Mouse (Mus musculus) neural tube, embryonic 13.5 days (tissue): ENCODE results near the gene Arhgap42. TPM values are rescaled to one million over a fixed set of nuclear protein-coding genes. Genes with fewer than 3 reads are reported as not detected.

ENCODE experiments used
- ATAC-seq: fragments of 200-750 bp; cut with Nextera tagmentation; 2 replicates; pipeline ENCODE4 v1.8.0; 2017; ENCODE audit warnings: low read depth, mild to moderate bottlenecking, moderate TSS enrichment, moderate library complexity
- H3K27ac ChIP-seq: fragments of 300-500 bp; sonication (generic); replicated peaks from 2 replicates; pipeline ENCODE4 v1.5.1; 2015; ENCODE audit warnings: moderate library complexity, mild to moderate bottlenecking, inconsistent platforms
- H3K27me3 ChIP-seq: fragments of 300-500 bp; sonication (generic); 2 replicates; pipeline ENCODE4 v1.6.1; 2015; ENCODE audit warnings: mild to moderate bottlenecking, inconsistent platforms
- H3K36me3 ChIP-seq: fragments of 300-500 bp; sonication (generic); 2 replicates; pipeline ENCODE4 v1.6.1; 2015; ENCODE audit warnings: mild to moderate bottlenecking, inconsistent platforms
- H3K4me1 ChIP-seq: fragments of 300-500 bp; sonication (generic); replicated peaks from 2 replicates; pipeline ENCODE4 v1.6.1; 2015; ENCODE audit warnings: inconsistent platforms
- H3K4me2 ChIP-seq: fragments of 300-500 bp; sonication (generic); 2 replicates; pipeline ENCODE4 v1.6.1; 2015; ENCODE audit warnings: inconsistent platforms, mild to moderate bottlenecking, moderate library complexity
- H3K4me3 ChIP-seq: fragments of 300-500 bp; sonication (generic); 2 replicates; pipeline ENCODE4 v1.5.1; 2015; ENCODE audit warnings: mild to moderate bottlenecking, inconsistent platforms
- H3K9ac ChIP-seq: fragments of 300-500 bp; sonication (generic); 2 replicates; pipeline ENCODE4 v1.6.1; 2015; ENCODE audit warnings: moderate library complexity, mild to moderate bottlenecking, inconsistent platforms
- H3K9me3 ChIP-seq: fragments of 300-500 bp; sonication (generic); 2 replicates; pipeline ENCODE4 v1.6.1; 2016; ENCODE audit warnings: inconsistent platforms
- WGBS: fragments of 180-500 bp; shearing (Covaris S2); methylation state at CpG from one replicate; pipeline ENCODE4 v1.1.7; 2015; 5-methylcytosine and 5-hydroxymethylcytosine counted together
- polyA plus RNA-seq: library from polyadenylated mRNA; unstranded; fragments of >200 nt; fragmentation: Nextera tagmentation; extraction: Ambion mirVana; gene quantifications from 2 replicates; pipeline ENCODE4 v1.2.1, GENCODE M21; 2015

The Arhgap42 gene
- polyA plus RNA-seq, 1 experiment from 2014 or later: 25.8 TPM

- Histone ChIP-seq H3K36me3 (no peaks in the 10 kb centered on the region), H3K27ac (no peak overlapping the region), H3K9me3 (no peaks in the 10 kb centered on the region), H3K4me3 (no peak overlapping the region), H3K4me1 (peaks cover 14% of the 10 kb centered on the region), H3K9ac (no peak overlapping the region), H3K27me3 (no peaks in the 10 kb centered on the region), H3K4me2 (no peak overlapping the region)
- no peak for ATAC-seq
- 76% methylated on average over 8 of the region's 8 CpGs for WGBS
These were observed 38.0 kb downstream of the Arhgap42 start for GRCm38 (mm10) chr9:9200827-9201388.

DNA sequence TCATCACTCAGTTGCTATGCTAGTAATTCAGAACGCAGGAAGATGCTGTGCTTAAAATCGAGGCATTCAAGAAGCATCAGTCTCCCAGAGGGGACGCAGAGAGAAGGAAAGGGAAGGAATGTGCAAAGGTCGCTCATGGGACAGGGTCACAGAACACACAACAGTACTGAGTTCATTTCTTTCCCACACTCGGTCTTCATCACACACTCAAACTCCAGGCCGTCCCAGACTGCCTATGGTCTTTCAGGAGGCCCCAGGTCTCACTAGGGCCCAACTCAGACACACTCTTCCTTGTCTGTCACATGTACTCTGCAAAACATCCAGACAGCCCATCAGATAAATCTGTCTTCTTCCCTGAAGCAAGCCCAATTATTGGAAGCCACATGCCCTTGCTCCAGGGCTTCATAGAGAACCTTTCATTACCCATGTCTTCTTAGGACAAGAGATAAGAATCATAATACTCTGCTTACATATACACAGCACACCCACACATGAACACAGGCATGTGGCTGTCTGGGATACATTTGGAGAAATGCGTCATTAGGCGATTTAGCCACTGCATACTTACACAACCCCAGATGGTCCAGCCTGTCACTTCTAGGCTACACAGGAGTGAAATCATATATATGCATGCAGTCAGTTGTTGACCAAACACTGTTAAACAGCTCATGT, 39.6 kb downstream of the Arhgap42 start:
- no peak overlapping the region for H3K4me2 ChIP-seq
- H3K9ac ChIP-seq: no peak overlapping the region
- peaks cover 14% of the 10 kb centered on the region for H3K4me1 ChIP-seq
- H3K4me3 ChIP-seq: no peak overlapping the region
- H3K36me3 ChIP-seq: no peaks in the 10 kb centered on the region
- H3K27ac ChIP-seq: peak overlapping the region; percentile 28; the same call in 1 of the 2 replicates
- H3K9me3 ChIP-seq: no peaks in the 10 kb centered on the region
- no peaks in the 10 kb centered on the region for H3K27me3 ChIP-seq
- ATAC-seq: no peak
- WGBS: 55% methylated on average over 8 of the region's 8 CpGs

GRCm38 (mm10) chr9:9198645-9199044, 40.3 kb downstream of the Arhgap42 start:
- Histone ChIP-seq H3K4me3 (no peak overlapping the region), H3K9ac (no peak overlapping the region), H3K27ac (no peak overlapping the region), H3K4me2 (no peak overlapping the region), H3K27me3 (no peaks in the 10 kb centered on the region), H3K36me3 (no peaks in the 10 kb centered on the region), H3K9me3 (no peaks in the 10 kb centered on the region), H3K4me1 (peaks cover 14% of the 10 kb centered on the region)
- no peak for ATAC-seq
- WGBS: 22% methylated on average over 3 of the region's 3 CpGs

DNA sequence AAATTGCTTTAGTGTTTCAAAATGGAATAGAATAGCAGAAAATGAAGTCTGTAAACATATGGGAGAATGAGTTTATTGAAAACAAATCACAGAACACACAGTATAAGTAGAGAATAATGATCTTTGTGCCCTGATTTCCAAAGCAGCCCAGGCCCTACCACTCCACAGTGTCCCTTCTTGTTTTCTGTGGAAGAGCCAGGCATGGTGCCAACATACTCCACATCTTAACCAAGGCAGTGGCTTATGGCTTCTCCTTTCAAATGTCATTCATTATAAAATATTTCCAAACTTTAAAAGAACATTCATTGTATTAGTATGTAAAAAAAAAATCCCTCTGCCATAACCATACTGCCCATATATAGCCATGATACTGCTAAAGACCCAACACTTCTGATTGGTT, 42.9 kb downstream of the Arhgap42 start:
- Histone ChIP-seq H3K9me3 (no peaks in the 10 kb centered on the region), H3K4me1 (peaks cover 14% of the 10 kb centered on the region), H3K36me3 (no peaks in the 10 kb centered on the region), H3K4me2 (no peak overlapping the region), H3K27ac (no peak overlapping the region), H3K4me3 (no peak overlapping the region), H3K27me3 (no peaks in the 10 kb centered on the region), H3K9ac (no peak overlapping the region)
- no peak for ATAC-seq

GRCm38 (mm10) chr9:9194496-9194895, 44.4 kb downstream of the Arhgap42 start:
- H3K27ac ChIP-seq: no peak overlapping the region
- peaks cover 13% of the 10 kb centered on the region for H3K4me1 ChIP-seq
- no peak overlapping the region for H3K4me2 ChIP-seq
- no peaks in the 10 kb centered on the region for H3K9me3 ChIP-seq
- H3K27me3 ChIP-seq: no peaks in the 10 kb centered on the region
- no peak overlapping the region for H3K4me3 ChIP-seq
- no peaks in the 10 kb centered on the region for H3K36me3 ChIP-seq
- peak; percentile 15; the same call in 1 of the 2 replicates for ATAC-seq
- H3K9ac ChIP-seq: no peak overlapping the region
- WGBS: 61% methylated on average over 1 of the region's 1 CpGs

- H3K27ac ChIP-seq: no peak overlapping the region
- H3K4me2 ChIP-seq: no peak overlapping the region
- H3K4me1 ChIP-seq: no peaks in the 10 kb centered on the region; the same call in 1 of the 2 replicates
- no peaks in the 10 kb centered on the region for H3K9me3 ChIP-seq
- WGBS: 81% methylated on average over 4 of the region's 4 CpGs
- H3K36me3 ChIP-seq: no peaks in the 10 kb centered on the region
- no peak overlapping the region for H3K4me3 ChIP-seq
- H3K27me3 ChIP-seq: no peaks in the 10 kb centered on the region
- H3K9ac ChIP-seq: no peak overlapping the region
- ATAC-seq: no peak
These were observed 46.2 kb downstream of the Arhgap42 start for GRCm38 (mm10) chr9:9192716-9193115.

DNA sequence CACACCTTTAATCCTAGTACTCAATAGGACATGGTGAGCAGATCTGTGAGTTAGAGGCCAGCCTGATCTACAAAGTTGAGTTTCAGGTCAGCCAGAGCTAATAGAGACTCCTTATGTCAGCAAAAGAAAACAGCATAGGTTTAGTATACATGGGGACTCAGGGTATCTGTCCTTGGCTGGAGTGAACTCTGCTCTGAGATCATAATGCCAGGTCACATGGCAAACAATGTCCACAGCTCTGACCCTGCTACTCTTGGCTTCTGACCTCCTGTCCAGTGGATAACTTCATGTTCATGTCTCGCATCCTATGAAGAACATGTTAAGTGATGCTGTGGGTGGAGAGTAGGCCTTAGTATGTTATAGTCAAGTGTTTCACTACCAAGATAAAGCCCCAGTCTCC, 48.1 kb downstream of the Arhgap42 start:
- Histone ChIP-seq H3K9me3 (no peaks in the 10 kb centered on the region), H3K27me3 (no peaks in the 10 kb centered on the region), H3K36me3 (no peaks in the 10 kb centered on the region), H3K4me3 (no peak overlapping the region), H3K27ac (no peak overlapping the region), H3K4me2 (no peak overlapping the region), H3K9ac (no peak overlapping the region), H3K4me1 (no peaks in the 10 kb centered on the region; the same call in 1 of the 2 replicates)
- no peak for ATAC-seq
- WGBS: 100% methylated on average over 1 of the region's 1 CpGs

DNA sequence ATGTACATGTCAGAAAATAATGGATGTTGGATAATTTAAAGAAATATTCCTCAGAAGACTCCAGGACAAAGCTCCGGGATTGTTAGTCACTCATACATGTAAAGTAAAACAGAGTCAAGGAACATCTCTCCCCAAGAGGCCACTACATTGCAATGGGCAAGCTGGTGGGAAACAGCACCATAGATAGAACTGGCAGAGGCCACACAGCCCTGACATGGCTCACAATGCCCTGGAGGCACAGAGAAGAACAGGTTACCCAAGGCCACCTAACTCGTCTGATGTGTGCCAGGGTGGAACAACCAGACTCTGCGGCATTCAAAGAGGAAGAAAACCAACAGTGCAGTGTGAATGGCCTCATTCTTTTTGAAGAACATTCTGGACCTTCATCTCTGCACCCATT, 50.7 kb downstream of the Arhgap42 start:
- Histone ChIP-seq H3K9ac (no peak overlapping the region), H3K27ac (no peak overlapping the region), H3K9me3 (no peaks in the 10 kb centered on the region), H3K4me3 (no peak overlapping the region), H3K36me3 (no peaks in the 10 kb centered on the region), H3K27me3 (no peaks in the 10 kb centered on the region), H3K4me1 (no peaks in the 10 kb centered on the region; the same call in 1 of the 2 replicates), H3K4me2 (no peak overlapping the region)
- WGBS: 72% methylated on average over 3 of the region's 3 CpGs
- no peak for ATAC-seq

GRCm38 (mm10) chr9:9177745-9178144, 61.2 kb downstream of the Arhgap42 start:
- WGBS: 93% methylated on average over 4 of the region's 4 CpGs
- H3K4me2 ChIP-seq: no peak overlapping the region

GRCm38 (mm10) chr9:9174924-9175323, 64.0 kb downstream of the Arhgap42 start:
- WGBS: 82% methylated on average over 2 of the region's 2 CpGs
- no peaks in the 10 kb centered on the region for H3K9me3 ChIP-seq
- no peak overlapping the region for H3K4me2 ChIP-seq
- H3K9ac ChIP-seq: no peak overlapping the region
- H3K27me3 ChIP-seq: no peaks in the 10 kb centered on the region
- H3K4me3 ChIP-seq: no peak overlapping the region
- no peak overlapping the region for H3K27ac ChIP-seq
- no peaks in the 10 kb centered on the region for H3K36me3 ChIP-seq
- no peaks in the 10 kb centered on the region for H3K4me1 ChIP-seq
- no peak for ATAC-seq

More at GRCm38 (mm10) chr9:9177745-9178144, 61.2 kb downstream of the Arhgap42 start:
- Histone ChIP-seq H3K9me3 (no peaks in the 10 kb centered on the region), H3K4me1 (no peaks in the 10 kb centered on the region), H3K4me3 (no peak overlapping the region), H3K27ac (no peak overlapping the region), H3K27me3 (no peaks in the 10 kb centered on the region), H3K9ac (no peak overlapping the region), H3K36me3 (no peaks in the 10 kb centered on the region)
- no peak for ATAC-seq

- Histone ChIP-seq H3K9ac (no peak overlapping the region), H3K4me2 (no peak overlapping the region), H3K36me3 (no peaks in the 10 kb centered on the region), H3K27me3 (no peaks in the 10 kb centered on the region), H3K4me1 (no peaks in the 10 kb centered on the region), H3K9me3 (no peaks in the 10 kb centered on the region), H3K27ac (no peak overlapping the region), H3K4me3 (no peak overlapping the region)
- no peak for ATAC-seq
- 80% methylated on average over 5 of the region's 5 CpGs for WGBS
These were observed 64.7 kb downstream of the Arhgap42 start for GRCm38 (mm10) chr9:9174206-9174605.

- Histone ChIP-seq H3K27me3 (no peaks in the 10 kb centered on the region), H3K36me3 (no peaks in the 10 kb centered on the region), H3K9ac (no peak overlapping the region), H3K4me1 (no peaks in the 10 kb centered on the region), H3K27ac (no peak overlapping the region), H3K9me3 (no peaks in the 10 kb centered on the region), H3K4me2 (no peak overlapping the region), H3K4me3 (no peak overlapping the region)
- 80% methylated on average over 1 of the region's 1 CpGs for WGBS
- no peak for ATAC-seq
These were observed 65.8 kb downstream of the Arhgap42 start for GRCm38 (mm10) chr9:9173091-9173490.
